Mouse (Mus musculus) liver, embryonic 15.5 days (tissue): ENCODE data around the gene Gm14124. TPM values are rescaled to one million over a fixed set of nuclear protein-coding genes. Genes with fewer than 3 reads are reported as not detected.

Experiments used
- ATAC-seq: fragments of 200-750 bp; cut with Nextera tagmentation; 2 replicates; pipeline ENCODE4 v1.8.0; 2017; ENCODE audit warnings: moderate number of reproducible peaks, mild to moderate bottlenecking, moderate library complexity; ENCODE audit not compliant: insufficient read depth
- H3K27ac ChIP-seq: fragments of 300-500 bp; sonication (generic); replicated peaks from 2 replicates; pipeline ENCODE4 v1.5.1; 2015; ENCODE audit warnings: mild to moderate bottlenecking, inconsistent platforms
- H3K27me3 ChIP-seq: fragments of 300-500 bp; sonication (generic); 2 replicates; pipeline ENCODE4 v1.6.1; 2015; ENCODE audit warnings: mild to moderate bottlenecking, inconsistent platforms
- H3K36me3 ChIP-seq: fragments of 300-500 bp; sonication (generic); replicated peaks from 2 replicates; pipeline ENCODE4 v1.6.1; 2015; ENCODE audit warnings: moderate library complexity, mild to moderate bottlenecking, inconsistent platforms
- H3K4me1 ChIP-seq: fragments of 300-500 bp; sonication (generic); replicated peaks from 2 replicates; pipeline ENCODE4 v1.6.1; 2015; ENCODE audit warnings: inconsistent platforms
- H3K4me2 ChIP-seq: fragments of 300-500 bp; sonication (generic); 2 replicates; pipeline ENCODE4 v1.6.1; 2015; ENCODE audit warnings: moderate library complexity, mild to moderate bottlenecking, inconsistent platforms
- H3K4me3 ChIP-seq: fragments of 300-500 bp; sonication (generic); replicated peaks from 2 replicates; pipeline ENCODE4 v1.5.1; 2015; ENCODE audit warnings: mild to moderate bottlenecking, inconsistent platforms
- H3K9ac ChIP-seq: fragments of 300-500 bp; sonication (generic); 2 replicates; pipeline ENCODE4 v1.6.1; 2015; ENCODE audit warnings: moderate library complexity, mild to moderate bottlenecking, inconsistent platforms
- H3K9me3 ChIP-seq: fragments of 300-500 bp; sonication (generic); replicated peaks from 2 replicates; pipeline ENCODE4 v1.6.1; 2016; ENCODE audit warnings: inconsistent platforms
- WGBS: fragments of 180-500 bp; shearing (Covaris S2); methylation state at CpG from one replicate; pipeline ENCODE4 v1.1.7; 2015; ENCODE audit warnings: mixed read lengths; ENCODE audit not compliant: insufficient replicate concordance; 5-methylcytosine and 5-hydroxymethylcytosine counted together
- polyA plus RNA-seq: library from polyadenylated mRNA; unstranded; fragments of >200 nt; fragmentation: Nextera tagmentation; extraction: Ambion mirVana; gene quantifications from 2 replicates; pipeline ENCODE4 v1.2.1, GENCODE M21; 2015

Gene Gm14124
- polyA plus RNA-seq, 1 experiment from 2014 or later: not detected

DNA sequence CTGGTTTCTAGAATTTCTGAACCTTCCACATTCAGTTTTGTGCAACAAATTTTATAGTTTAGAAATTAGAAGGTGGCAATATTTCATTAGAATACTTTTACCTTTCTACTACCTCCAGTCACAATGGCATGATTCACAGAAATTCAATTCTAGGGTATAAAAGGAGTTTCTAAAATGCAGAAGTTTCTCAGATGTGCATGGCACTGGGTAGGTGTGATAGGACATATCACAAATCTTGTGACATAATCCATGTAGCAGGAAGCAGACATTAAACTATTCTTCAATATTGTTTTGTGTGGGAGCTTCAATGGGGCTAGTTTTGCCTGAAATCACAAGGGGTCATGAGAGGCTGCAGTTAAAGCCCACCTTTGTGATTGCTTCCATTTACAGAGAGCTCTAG is 58.8 kb downstream of the Gm14124 start:
- Histone ChIP-seq H3K4me1 (no peaks in the 10 kb centered on the region), H3K4me2 (no peak overlapping the region), H3K4me3 (no peak overlapping the region), H3K27ac (no peak overlapping the region), H3K36me3 (peaks cover 8% of the 10 kb centered on the region; the same call in 1 of the 2 replicates), H3K9me3 (no peaks in the 10 kb centered on the region), H3K9ac (no peak overlapping the region), H3K27me3 (no peaks in the 10 kb centered on the region)
- no peak for ATAC-seq

DNA sequence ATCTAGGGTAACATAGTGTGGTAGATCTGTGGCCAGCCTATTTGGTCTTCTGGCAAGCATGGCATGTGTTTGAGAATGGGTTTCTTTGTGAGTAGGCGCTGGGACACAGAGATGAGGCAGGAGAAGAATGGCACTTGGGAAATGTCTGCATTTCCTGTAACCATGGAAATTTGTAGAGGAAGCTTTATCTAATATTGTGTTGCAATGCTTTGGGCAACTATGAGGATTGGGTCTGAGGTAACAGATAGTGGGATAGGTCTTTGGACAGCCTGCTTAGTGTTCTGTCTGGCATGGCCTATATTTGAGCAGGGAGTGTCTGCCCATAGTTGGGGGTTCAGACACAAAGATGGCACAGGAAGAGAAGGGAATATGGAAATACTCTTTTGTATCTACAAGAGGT is 61.7 kb downstream of the Gm14124 start:
- WGBS: 69% methylated on average over 1 of the region's 1 CpGs
- H3K4me1 ChIP-seq: no peaks in the 10 kb centered on the region

More for the DNA sequence above, 61.7 kb downstream of the Gm14124 start:
- ATAC-seq: no peak
- Histone ChIP-seq H3K4me3 (no peak overlapping the region), H3K27ac (no peak overlapping the region), H3K4me2 (no peak overlapping the region), H3K36me3 (peaks cover 14% of the 10 kb centered on the region), H3K9ac (no peak overlapping the region), H3K9me3 (no peaks in the 10 kb centered on the region), H3K27me3 (no peaks in the 10 kb centered on the region)

Other genes with a start within 250 kb of the Gm14124 start
- gene Zfp120, start 120.8 kb upstream of the Gm14124 start, polyA plus RNA-seq: 2.7 and 3.1 TPM in 2 replicates
- not detected in 2 replicates for gene Gm10770, start 77.8 kb upstream of the Gm14124 start, polyA plus RNA-seq
- not detected in 2 replicates for gene Gm14139, start 75.8 kb upstream of the Gm14124 start, polyA plus RNA-seq
- 0.92 and 1.1 TPM in 2 replicates for gene Zfp937, start 39.4 kb upstream of the Gm14124 start, polyA plus RNA-seq
- 1.0 and 1.4 TPM in 2 replicates for gene Gm21994, start 1.9 kb upstream of the Gm14124 start, polyA plus RNA-seq
- 0.68 and 0.89 TPM in 2 replicates for gene Gm10130, start 66.2 kb downstream of the Gm14124 start, polyA plus RNA-seq
- gene 3300002I08Rik, start 105.2 kb downstream of the Gm14124 start, polyA plus RNA-seq: 0.79 and 1.1 TPM in 2 replicates
- 0.55 and 0.71 TPM in 2 replicates for gene Zfp442, start 194.0 kb downstream of the Gm14124 start, polyA plus RNA-seq
- 0.06 and 0.08 TPM in 2 replicates for gene Zfp345, start 227.6 kb downstream of the Gm14124 start, polyA plus RNA-seq